Mouse (Mus musculus): ENCODE results near the gene Fdx1l.
A peak's percentile ranks its signal among the peaks of the same experiment; 100 is the strongest.

Fdx1l gene

DNA sequence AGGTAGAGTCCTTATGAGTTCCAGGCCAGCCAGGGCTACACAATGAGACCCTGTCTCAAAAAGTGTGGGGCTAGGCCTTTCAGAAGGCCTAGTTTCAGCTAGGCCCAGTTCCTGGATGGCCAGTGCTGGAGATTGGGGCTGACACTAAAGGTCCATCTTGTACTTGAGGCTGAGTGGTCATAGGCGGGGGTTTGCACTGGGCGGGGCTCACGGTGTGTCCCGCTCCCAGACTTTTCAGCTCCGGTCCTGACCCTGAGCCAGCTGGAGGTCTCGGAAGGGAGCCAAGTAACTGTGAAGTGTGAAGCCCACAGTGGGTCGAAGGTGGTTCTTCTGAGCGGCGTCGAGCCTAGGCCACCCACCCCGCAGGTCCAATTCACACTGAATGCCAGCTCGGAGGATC lies 46.6 kb downstream of the Fdx1l start:
- DNase-seq, result peak; percentile 91

DNA sequence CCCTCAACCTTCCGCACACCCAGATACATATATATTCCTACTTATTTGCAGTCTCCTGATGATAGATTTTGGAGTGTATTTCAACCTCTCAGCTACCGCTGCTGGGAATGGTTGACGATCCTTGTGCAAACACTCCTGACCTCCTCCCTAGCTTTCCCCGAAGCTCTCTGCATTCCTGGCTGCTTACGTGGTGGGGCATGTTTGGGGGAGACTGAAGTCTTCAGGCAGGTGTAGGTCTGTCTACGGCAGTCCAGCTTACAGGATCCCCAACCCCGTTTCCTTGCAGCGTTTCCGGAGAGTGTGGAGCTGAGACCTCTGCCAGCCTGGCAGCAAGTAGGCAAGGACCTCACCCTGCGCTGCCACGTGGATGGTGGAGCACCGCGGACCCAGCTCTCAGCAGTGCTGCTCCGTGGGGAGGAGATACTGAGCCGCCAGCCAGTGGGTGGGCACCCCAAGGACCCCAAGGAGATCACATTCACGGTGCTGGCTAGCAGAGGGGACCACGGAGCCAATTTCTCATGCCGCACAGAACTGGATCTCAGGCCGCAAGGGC lies 48.1 kb downstream of the Fdx1l start:
- peak; percentile 90 for DNase-seq

- DNase-seq, result no peak
Observed at GRCm38 (mm10) chr9:21022726-21023125, 50.7 kb downstream of the Fdx1l start.

DNA sequence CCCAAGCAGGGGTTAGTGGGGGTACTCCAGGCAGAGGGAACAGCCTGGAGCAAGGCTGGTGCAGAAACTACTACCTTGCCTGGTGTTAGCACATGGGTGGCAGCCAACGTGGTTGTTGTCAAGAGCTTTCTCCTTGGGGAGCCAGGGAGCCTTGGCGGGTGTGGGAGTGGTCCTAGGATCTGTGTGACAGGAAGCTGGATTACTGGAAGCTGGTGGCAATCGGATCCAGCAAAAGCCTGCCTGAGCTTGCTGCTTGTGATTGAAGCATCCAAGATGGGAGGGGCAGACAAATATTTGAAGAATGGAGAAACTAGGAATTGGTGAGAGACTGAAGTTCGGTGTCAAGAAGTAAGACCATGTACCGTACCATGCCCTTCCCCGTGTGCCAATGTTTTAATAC lies 51.1 kb downstream of the Fdx1l start:
- no peak for DNase-seq

DNA sequence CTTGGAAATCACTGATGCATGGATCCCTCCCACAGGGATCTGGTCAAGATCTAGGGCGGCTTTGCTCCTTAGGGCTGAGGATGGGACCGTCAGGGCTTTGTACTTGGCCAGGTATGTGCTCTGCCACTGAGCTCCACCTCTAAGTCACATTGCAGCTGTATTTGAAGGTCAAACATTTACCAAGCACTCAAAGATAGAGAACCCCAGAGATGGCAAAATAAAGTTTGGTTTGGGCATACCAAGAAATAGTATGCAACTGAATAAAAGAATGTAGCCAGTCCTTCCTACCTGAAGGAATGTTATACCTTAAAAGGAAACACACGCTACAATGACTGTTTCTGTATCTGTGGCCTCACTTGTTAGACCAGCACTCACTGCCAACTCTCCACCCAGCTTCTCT lies 52.1 kb downstream of the Fdx1l start:
- DNase-seq, result no peak

DNA sequence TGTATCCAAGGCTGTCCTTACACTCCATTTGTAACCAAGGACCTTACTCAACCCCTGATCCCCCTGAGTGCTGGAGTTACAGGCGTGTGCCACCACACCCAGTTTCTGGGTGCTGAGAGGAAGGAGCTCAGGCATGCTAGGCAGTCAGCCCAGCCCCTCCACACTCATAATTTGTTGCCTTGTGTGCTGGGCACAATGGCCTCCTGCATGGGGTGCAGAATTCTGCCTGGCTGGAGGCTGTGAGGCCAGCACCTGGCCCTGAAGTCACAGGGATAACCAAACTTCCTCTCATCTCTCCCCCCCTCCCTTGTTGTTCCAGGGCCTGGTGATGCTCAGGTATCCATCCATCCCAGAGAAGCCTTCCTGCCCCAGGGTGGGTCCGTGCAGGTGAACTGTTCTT lies 54.8 kb downstream of the Fdx1l start:
- DNase-seq, result peak; percentile 92
